Comparison of ENCODE assay signal across 8 mouse cellular contexts in the genomic region with DNA sequence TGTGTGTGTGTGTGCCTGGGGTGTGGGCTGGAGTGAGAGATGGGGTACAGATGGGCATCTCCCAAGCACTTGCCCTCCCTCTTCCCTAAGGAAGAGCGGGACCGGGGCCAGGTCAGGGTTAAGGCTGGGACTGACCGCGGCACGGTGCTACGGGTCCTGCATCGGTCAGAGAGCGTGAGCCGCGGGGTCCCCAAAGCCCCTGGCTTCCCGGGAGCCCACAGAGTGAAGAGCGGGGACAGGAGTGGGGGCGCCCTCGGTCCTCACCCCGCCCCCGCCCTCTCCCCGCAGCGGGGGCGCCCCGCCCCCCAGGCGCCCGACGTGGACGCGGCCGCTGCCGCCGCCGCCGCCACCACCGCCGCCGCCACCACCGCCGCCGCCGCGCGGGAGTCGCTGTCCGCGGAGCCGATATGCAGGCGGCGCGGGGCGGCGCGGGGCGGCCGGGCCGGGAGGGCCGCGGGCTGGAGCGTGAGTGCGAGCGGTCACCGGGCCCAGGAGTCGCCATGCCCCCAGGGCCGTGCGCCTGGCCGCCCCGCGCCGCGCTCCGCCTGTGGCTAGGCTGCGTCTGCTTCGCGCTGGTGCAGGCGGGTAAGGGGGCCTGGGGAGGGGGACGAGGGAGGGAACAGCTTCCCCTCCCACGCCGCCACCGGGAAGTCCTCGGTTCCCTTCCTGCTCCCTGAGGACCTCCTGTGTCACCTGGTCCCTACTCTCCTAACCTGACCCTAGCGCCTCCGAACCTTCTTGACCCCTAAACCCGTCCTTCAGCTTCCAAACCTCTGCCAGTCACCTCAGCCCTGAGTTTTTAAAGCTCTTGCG. TPM values are rescaled to one million over a fixed set of nuclear protein-coding genes. Genes with fewer than 3 reads are reported as not detected.
A peak's percentile ranks its signal among the peaks of the same experiment; 100 is the strongest.
DNase-seq lines count a peak whose midpoint lies in the region; ATAC-seq and TF ChIP-seq lines count a peak whose summit lies in the region.

A gene (plus strand): TSS at position 421 of the 813 bp plus-strand sequence.

- under 1% methylated on average over 34 of the region's 80 CpGs for WGBS in lung, postnatal 0 days
- WGBS in heart, embryonic 12.5 days = under 1% methylated on average over 27 of the region's 80 CpGs

- ATAC-seq in lung, postnatal 0 days = peak; percentile 42
- ATAC-seq in heart, embryonic 12.5 days (ENCODE audit: insufficient number of reproducible peaks, low FRiP score) = no peak

- TF ChIP-seq POLR2A in cortical plate, adult 2 months (IDR thresholded peaks at IDR 0.05; ENCODE audit: extremely low read depth, insufficient read depth, low read length) = no peak

- peak within 1 kb of the TSS; percentile 49 for H3K4me3 ChIP-seq in lung, postnatal 0 days (ENCODE audit: low read depth, low read length)
- peak within 1 kb of the TSS; percentile 57 for H3K4me3 ChIP-seq in cortical plate, adult 2 months (ENCODE audit: insufficient read depth, low read length)
- H3K4me3 ChIP-seq in heart, embryonic 12.5 days = peak within 1 kb of the TSS; percentile 80

- no peak within 1 kb of the TSS for H3K27ac ChIP-seq in lung, postnatal 0 days (ENCODE audit: low read length)
- H3K27ac ChIP-seq in cortical plate, adult 2 months (ENCODE audit: insufficient read depth, low read length) = peak within 1 kb of the TSS; percentile 90
- no peak within 1 kb of the TSS for H3K27ac ChIP-seq in heart, embryonic 12.5 days (ENCODE audit: poor library complexity, severe bottlenecking)

- peak within 1 kb of the TSS; percentile 29; the same call in 1 of the 2 replicates for H3K9ac ChIP-seq in lung, postnatal 0 days (replicated peaks; ENCODE audit: low read depth)
- H3K9ac ChIP-seq in heart, embryonic 12.5 days = peak within 1 kb of the TSS; percentile 83

- no peak for TF ChIP-seq CTCF in lung, postnatal 0 days (IDR thresholded peaks at IDR 0.05)
- no peak for TF ChIP-seq CTCF in cortical plate, adult 2 months (IDR thresholded peaks at IDR 0.05; ENCODE audit: extremely low read depth, insufficient read depth, low read length)

- H3K36me3 ChIP-seq in lung, postnatal 0 days (ENCODE audit: insufficient read depth, low read length) = no peaks in the 10 kb centered on the region
- H3K36me3 ChIP-seq in heart, embryonic 12.5 days = no peaks in the 10 kb centered on the region

- H3K27me3 ChIP-seq in lung, postnatal 0 days (replicated peaks; ENCODE audit: insufficient read depth, low read length) = peaks cover 15% of the 10 kb centered on the region; the same call in 1 of the 2 replicates
- H3K27me3 ChIP-seq in heart, embryonic 12.5 days (replicated peaks) = peaks cover 56% of the 10 kb centered on the region

- DNase-seq in lung, postnatal 0 days (ENCODE audit: low spot score) = no peak
- DNase-seq in lung, postnatal 14 days = no peak
- DNase-seq in layer of hippocampus, postnatal 36 days = no peak
- DNase-seq in neural tube, embryonic 10.5 days (ENCODE audit: extremely low spot score, low spot score) = peak; percentile 53
- DNase-seq in thymus, postnatal 4 days = no peak
- no peak for DNase-seq in right cerebral cortex, postnatal 25 days

- TF ChIP-seq EP300 in lung, postnatal 0 days (IDR thresholded peaks at IDR 0.05) = no peak

- H3K9me3 ChIP-seq in lung, postnatal 0 days (ENCODE audit: low read length) = no peaks in the 10 kb centered on the region
- no peaks in the 10 kb centered on the region for H3K9me3 ChIP-seq in heart, embryonic 12.5 days (replicated peaks)

- H3K4me1 ChIP-seq in lung, postnatal 0 days (ENCODE audit: insufficient read depth, low read depth, low read length) = 0 out of 2 replicates have a peak, but pooled peaks cover 9% of the 10 kb centered on the region
- peaks cover 6% of the 10 kb centered on the region for H3K4me1 ChIP-seq in cortical plate, adult 2 months (ENCODE audit: control insufficient read depth, insufficient read depth, low read length)
- H3K4me1 ChIP-seq in heart, embryonic 12.5 days (replicated peaks) = peaks cover 48% of the 10 kb centered on the region

- peak within 1 kb of the TSS; percentile 89 for H3K4me2 ChIP-seq in lung, postnatal 0 days (replicated peaks; ENCODE audit: low read depth, low read length)
- H3K4me2 ChIP-seq in heart, embryonic 12.5 days = peak within 1 kb of the TSS; percentile 80

RNA-seq across cellular contexts. Expression of the gene that starts here (rescaled TPM):
- 7.6 and 9.7 TPM in 2 replicates for polyA plus RNA-seq in lung, postnatal 0 days (2015; fragmentation: Nextera tagmentation; extraction: Ambion mirVana)
- 72.0 and 76.5 TPM in 2 replicates for polyA plus RNA-seq in cortical plate, adult 2 months (2012; rRNA removed)
- polyA plus RNA-seq in heart, embryonic 12.5 days (2016; fragmentation: Nextera tagmentation; extraction: Ambion mirVana) = 6.9 and 7.8 TPM in 2 replicates
- total RNA-seq in layer of hippocampus, postnatal 36 days (2021) = 10 to 100 TPM; 76.2 to 78.0 TPM
